Mouse (Mus musculus): ENCODE data around the gene Ifitm3. TPM values are rescaled to one million over a fixed set of nuclear protein-coding genes. Genes with fewer than 3 reads are reported as not detected.
A peak's percentile ranks its signal among the peaks of the same experiment; 100 is the strongest.
"Not testable (repeated sequence)": the region's sequence is repeated elsewhere in the genome, so short reads cannot be mapped to it uniquely, and the experiment has no call there.

Ifitm3 gene
- polyA plus RNA-seq, 1 experiment from 2014 or later = 303 TPM

- Histone ChIP-seq H3K27me3 (replicated peaks; ENCODE audit: control insufficient read depth, insufficient read depth, low read length) (no peaks in the 10 kb centered on the region), H3K4me1 (replicated peaks; ENCODE audit: control insufficient read depth, insufficient read depth, low read length) (peaks cover 14% of the 10 kb centered on the region), H3K4me3 (ENCODE audit: low read depth, low read length) (no peak overlapping the region), H3K9ac (ENCODE audit: low read length) (peak overlapping the region; percentile 27; the same call in 1 of the 2 replicates), H3K27ac (ENCODE audit: low read depth) (peak overlapping the region; percentile 97), H3K9me3 (ENCODE audit: control insufficient read depth, low read length) (no peaks in the 10 kb centered on the region), H3K4me2 (ENCODE audit: low read length) (peak overlapping the region; percentile 29; the same call in 1 of the 2 replicates), H3K36me3 (ENCODE audit: control insufficient read depth, insufficient read depth, low read length) (no peaks in the 10 kb centered on the region)
- WGBS = 19% methylated on average over 6 of the region's 9 CpGs
- peak; percentile 73 for DNase-seq (ENCODE audit: low spot score)
- peak; percentile 32 for ATAC-seq (replicated peaks; ENCODE audit: low FRiP score, low TSS enrichment, low read depth)
Measured at GRCm38 (mm10) chr7:141040867-141041606, 30.5 kb upstream of the Ifitm3 start.

- H3K9me3 ChIP-seq (ENCODE audit: control insufficient read depth, low read length) = no peaks in the 10 kb centered on the region
- no peaks in the 10 kb centered on the region for H3K27me3 ChIP-seq (replicated peaks; ENCODE audit: control insufficient read depth, insufficient read depth, low read length)
- H3K27ac ChIP-seq (ENCODE audit: low read depth) = no peak overlapping the region
- H3K4me3 ChIP-seq (ENCODE audit: low read depth, low read length) = no peak overlapping the region
- WGBS = 88% methylated on average over 4 of the region's 4 CpGs
- ATAC-seq (replicated peaks; ENCODE audit: low FRiP score, low TSS enrichment, low read depth) (no peak), DNase-seq (ENCODE audit: low spot score) (no peak)
- no peak overlapping the region for H3K9ac ChIP-seq (ENCODE audit: low read length)
- H3K4me1 ChIP-seq (replicated peaks; ENCODE audit: control insufficient read depth, insufficient read depth, low read length) = peaks cover 14% of the 10 kb centered on the region
- H3K36me3 ChIP-seq (ENCODE audit: control insufficient read depth, insufficient read depth, low read length) = no peaks in the 10 kb centered on the region
- H3K4me2 ChIP-seq (ENCODE audit: low read length) = no peak overlapping the region
Measured at GRCm38 (mm10) chr7:141039386-141040107, 29.0 kb upstream of the Ifitm3 start.

- 69% methylated on average over 20 of the region's 21 CpGs for WGBS
- no peak overlapping the region for H3K27ac ChIP-seq (ENCODE audit: low read depth)
- no peaks in the 10 kb centered on the region for H3K9me3 ChIP-seq (ENCODE audit: control insufficient read depth, low read length)
- H3K27me3 ChIP-seq (replicated peaks; ENCODE audit: control insufficient read depth, insufficient read depth, low read length) = no peaks in the 10 kb centered on the region
- no peak overlapping the region for H3K9ac ChIP-seq (ENCODE audit: low read length)
- H3K4me3 ChIP-seq (ENCODE audit: low read depth, low read length) = no peak overlapping the region
- DNase-seq (ENCODE audit: low spot score) = no peak
- H3K4me1 ChIP-seq (replicated peaks; ENCODE audit: control insufficient read depth, insufficient read depth, low read length) = peaks cover 14% of the 10 kb centered on the region
- no peaks in the 10 kb centered on the region for H3K36me3 ChIP-seq (ENCODE audit: control insufficient read depth, insufficient read depth, low read length)
- peak; percentile 2; the same call in 1 of the 2 replicates for ATAC-seq (replicated peaks; ENCODE audit: low FRiP score, low TSS enrichment, low read depth)
- no peak overlapping the region for H3K4me2 ChIP-seq (ENCODE audit: low read length)
Measured at GRCm38 (mm10) chr7:141038090-141039032, 27.8 kb upstream of the Ifitm3 start.

- H3K9ac ChIP-seq (ENCODE audit: low read length); DNase-seq (ENCODE audit: low spot score); H3K36me3 ChIP-seq (ENCODE audit: control insufficient read depth, insufficient read depth, low read length); H3K27me3 ChIP-seq (replicated peaks; ENCODE audit: control insufficient read depth, insufficient read depth, low read length); H3K4me2 ChIP-seq (ENCODE audit: low read length); H3K9me3 ChIP-seq (ENCODE audit: control insufficient read depth, low read length); H3K4me3 ChIP-seq (ENCODE audit: low read depth, low read length); H3K27ac ChIP-seq (ENCODE audit: low read depth); H3K4me1 ChIP-seq (replicated peaks; ENCODE audit: control insufficient read depth, insufficient read depth, low read length); ATAC-seq (replicated peaks; ENCODE audit: low FRiP score, low TSS enrichment, low read depth): not testable (repeated sequence)
- 88% methylated on average over 1 of the region's 2 CpGs for WGBS
Measured at GRCm38 (mm10) chr7:141036624-141037023, 26.1 kb upstream of the Ifitm3 start.

GRCm38 (mm10) chr7:141032458-141033167 is 22.0 kb upstream of the Ifitm3 start:
- Histone ChIP-seq H3K9ac (ENCODE audit: low read length) (no peak overlapping the region), H3K4me3 (ENCODE audit: low read depth, low read length) (no peak overlapping the region), H3K4me2 (ENCODE audit: low read length) (no peak overlapping the region), H3K27ac (ENCODE audit: low read depth) (no peak overlapping the region), H3K36me3 (ENCODE audit: control insufficient read depth, insufficient read depth, low read length) (no peaks in the 10 kb centered on the region), H3K9me3 (ENCODE audit: control insufficient read depth, low read length) (no peaks in the 10 kb centered on the region), H3K4me1 (replicated peaks; ENCODE audit: control insufficient read depth, insufficient read depth, low read length) (no peaks in the 10 kb centered on the region), H3K27me3 (replicated peaks; ENCODE audit: control insufficient read depth, insufficient read depth, low read length) (no peaks in the 10 kb centered on the region)
- 71% methylated on average over 9 of the region's 9 CpGs for WGBS
- no peak for ATAC-seq (replicated peaks; ENCODE audit: low FRiP score, low TSS enrichment, low read depth)
- DNase-seq (ENCODE audit: low spot score) = no peak

GRCm38 (mm10) chr7:141030390-141030789 is 19.8 kb upstream of the Ifitm3 start:
- H3K4me1 ChIP-seq (replicated peaks; ENCODE audit: control insufficient read depth, insufficient read depth, low read length) = no peaks in the 10 kb centered on the region; the same call in 1 of the 2 replicates
- H3K36me3 ChIP-seq (ENCODE audit: control insufficient read depth, insufficient read depth, low read length) = no peaks in the 10 kb centered on the region
- H3K9ac ChIP-seq (ENCODE audit: low read length) = no peak overlapping the region
- H3K4me2 ChIP-seq (ENCODE audit: low read length) = no peak overlapping the region
- ATAC-seq (replicated peaks; ENCODE audit: low FRiP score, low TSS enrichment, low read depth) = no peak
- DNase-seq (ENCODE audit: low spot score) = no peak
- 54% methylated on average over 3 of the region's 3 CpGs for WGBS
- no peaks in the 10 kb centered on the region for H3K27me3 ChIP-seq (replicated peaks; ENCODE audit: control insufficient read depth, insufficient read depth, low read length)
- H3K4me3 ChIP-seq (ENCODE audit: low read depth, low read length) = no peak overlapping the region
- no peaks in the 10 kb centered on the region for H3K9me3 ChIP-seq (ENCODE audit: control insufficient read depth, low read length)
- no peak overlapping the region for H3K27ac ChIP-seq (ENCODE audit: low read depth)

- no peaks in the 10 kb centered on the region for H3K27me3 ChIP-seq (replicated peaks; ENCODE audit: control insufficient read depth, insufficient read depth, low read length)
- ATAC-seq (replicated peaks; ENCODE audit: low FRiP score, low TSS enrichment, low read depth) = no peak
- DNase-seq (ENCODE audit: low spot score) = no peak
Measured at GRCm38 (mm10) chr7:141028831-141029230, 18.3 kb upstream of the Ifitm3 start, which contains the start of gene Gm17387. Gm17387 (plus strand) TSS chr7:141029131.

GRCm38 (mm10) chr7:141026740-141027098 is 16.1 kb upstream of the Ifitm3 start:
- Histone ChIP-seq H3K27ac (ENCODE audit: low read depth) (no peak overlapping the region), H3K4me2 (ENCODE audit: low read length) (no peak overlapping the region), H3K36me3 (ENCODE audit: control insufficient read depth, insufficient read depth, low read length) (no peaks in the 10 kb centered on the region), H3K4me3 (ENCODE audit: low read depth, low read length) (no peak overlapping the region), H3K9ac (ENCODE audit: low read length) (no peak overlapping the region), H3K9me3 (ENCODE audit: control insufficient read depth, low read length) (no peaks in the 10 kb centered on the region), H3K27me3 (replicated peaks; ENCODE audit: control insufficient read depth, insufficient read depth, low read length) (no peaks in the 10 kb centered on the region), H3K4me1 (replicated peaks; ENCODE audit: control insufficient read depth, insufficient read depth, low read length) (peaks cover 4% of the 10 kb centered on the region; the same call in 1 of the 2 replicates)
- no peak for DNase-seq (ENCODE audit: low spot score)
- WGBS = 64% methylated on average over 5 of the region's 5 CpGs
- no peak for ATAC-seq (replicated peaks; ENCODE audit: low FRiP score, low TSS enrichment, low read depth)

More at GRCm38 (mm10) chr7:141028831-141029230, 18.3 kb upstream of the Ifitm3 start, which contains the start of gene Gm17387:
- peaks cover 4% of the 10 kb centered on the region; the same call in 1 of the 2 replicates for H3K4me1 ChIP-seq (replicated peaks; ENCODE audit: control insufficient read depth, insufficient read depth, low read length)
- H3K36me3 ChIP-seq (ENCODE audit: control insufficient read depth, insufficient read depth, low read length) = no peaks in the 10 kb centered on the region
- WGBS = 87% methylated on average over 2 of the region's 2 CpGs
- H3K4me3 ChIP-seq (ENCODE audit: low read depth, low read length) = no peak within 1 kb of the TSS
- H3K4me2 ChIP-seq (ENCODE audit: low read length) = no peak within 1 kb of the TSS
- H3K9me3 ChIP-seq (ENCODE audit: control insufficient read depth, low read length) = no peaks in the 10 kb centered on the region
- H3K9ac ChIP-seq (ENCODE audit: low read length) = no peak within 1 kb of the TSS
- H3K27ac ChIP-seq (ENCODE audit: low read depth) = no peak within 1 kb of the TSS

Data from intestine, embryonic 14.5 days (tissue).